Mouse (Mus musculus): Measurements from ENCODE around the gene Ptprm.

DNA sequence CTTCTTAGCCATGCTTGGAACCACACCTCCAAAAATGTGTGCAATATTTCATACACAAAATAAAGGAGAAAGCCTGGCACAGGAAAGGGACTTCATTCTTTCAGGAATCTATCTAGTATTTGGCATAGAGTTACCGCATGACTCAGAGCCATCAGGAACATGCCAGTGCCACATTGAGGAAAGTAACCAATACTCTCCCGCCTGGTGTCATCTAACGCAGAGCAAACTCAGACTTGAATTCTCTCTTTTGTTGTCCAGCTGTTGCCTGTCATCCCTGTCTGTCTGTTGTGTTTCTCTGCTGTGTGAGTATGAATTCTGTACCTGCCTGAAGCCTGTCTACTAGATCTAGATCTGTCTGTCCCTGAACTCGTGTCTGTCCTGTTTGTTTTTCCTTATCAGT lies 100.8 kb downstream of the Ptprm start:
- TF ChIP-seq CTCF (IDR thresholded peaks at IDR 0.05; ENCODE audit: borderline replicate concordance, insufficient read depth, low read depth, low read length) (no peak), POLR2A (IDR thresholded peaks at IDR 0.05; ENCODE audit: borderline replicate concordance, insufficient read depth, low read length) (no peak)

All from cerebellum, adult 2 months (tissue).